Mouse (Mus musculus) heart, adult 11 months (tissue): ENCODE data around the gene Unc5c.

ENCODE experiments used
- DNase-seq: peaks from one replicate; pipeline ENCODE4 v3.0.0; 2022

The Unc5c gene

DNA sequence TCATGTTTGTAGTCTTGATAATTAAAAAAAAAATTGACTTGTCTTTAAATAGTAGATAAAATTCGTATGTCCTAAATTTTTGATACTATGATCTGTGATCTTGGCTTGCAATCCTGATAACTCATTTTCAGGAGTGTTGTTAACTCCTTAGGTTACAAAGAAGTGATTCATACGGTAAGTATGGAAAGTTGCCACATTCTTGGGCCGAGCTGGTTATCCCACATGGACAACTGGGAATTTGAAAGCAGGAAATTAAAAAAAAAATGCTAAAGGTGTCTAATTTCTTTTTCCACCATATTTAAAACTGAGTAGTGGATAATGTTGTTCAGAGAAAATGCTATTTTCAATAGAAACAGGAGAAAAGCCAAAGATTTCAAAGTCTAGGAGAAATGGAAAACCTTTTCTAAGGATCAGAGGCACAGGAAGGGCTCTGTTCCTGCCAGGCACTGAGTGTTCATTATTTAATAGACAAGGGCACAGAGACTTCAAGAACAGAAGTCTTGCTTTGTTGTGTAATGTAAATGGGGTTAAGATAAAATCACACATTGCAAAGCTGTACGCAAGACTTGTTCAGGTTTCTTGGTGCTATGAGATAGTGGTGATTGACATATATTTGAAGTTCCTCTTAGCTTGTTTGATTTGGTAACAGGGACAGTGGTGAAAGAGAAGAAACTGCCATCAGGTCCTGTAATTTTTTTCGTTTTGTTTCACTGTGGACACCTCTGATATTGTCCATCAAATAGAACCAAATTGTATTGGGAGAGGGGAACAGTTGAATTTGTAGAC, 46.4 kb downstream of the Unc5c start:
- no peak for DNase-seq

DNA sequence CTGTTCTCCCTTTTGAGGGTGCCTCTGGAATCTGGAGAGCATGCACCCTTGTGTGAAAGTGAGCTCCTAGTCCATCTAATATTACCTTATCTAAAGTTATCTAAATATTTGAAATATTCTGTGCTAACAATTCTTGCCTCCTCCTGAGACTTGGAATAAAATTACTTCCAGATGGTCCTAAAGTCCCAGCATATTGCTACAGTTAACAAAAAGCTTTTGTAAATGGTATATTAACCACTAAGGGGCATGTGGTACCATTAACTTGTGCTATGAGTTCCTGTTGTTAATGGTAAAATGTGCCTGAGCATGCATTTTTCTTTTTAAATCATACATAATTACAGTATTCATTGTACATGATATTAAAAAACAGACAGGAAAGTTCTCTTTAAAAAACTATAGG, 63.7 kb downstream of the Unc5c start:
- DNase-seq, result no peak

DNA sequence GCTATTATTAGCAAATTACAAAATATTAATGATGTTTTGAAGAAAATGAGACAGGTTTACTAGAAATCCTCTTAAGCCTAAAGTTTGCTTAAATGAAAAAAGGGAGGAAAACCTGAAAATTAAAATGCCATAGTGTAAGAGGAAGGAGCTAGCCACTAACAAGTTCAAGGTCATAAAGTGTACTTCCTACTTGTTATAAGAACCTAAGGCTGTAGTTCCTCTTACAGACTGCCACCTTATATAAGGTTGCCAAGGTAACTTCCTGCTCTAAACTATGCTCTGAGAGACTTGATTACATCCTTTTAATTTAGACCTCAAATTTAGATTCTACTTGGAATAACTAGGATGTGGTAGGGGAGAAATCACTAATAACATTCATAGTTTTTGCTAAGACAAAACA, 64.6 kb downstream of the Unc5c start:
- no peak for DNase-seq

DNA sequence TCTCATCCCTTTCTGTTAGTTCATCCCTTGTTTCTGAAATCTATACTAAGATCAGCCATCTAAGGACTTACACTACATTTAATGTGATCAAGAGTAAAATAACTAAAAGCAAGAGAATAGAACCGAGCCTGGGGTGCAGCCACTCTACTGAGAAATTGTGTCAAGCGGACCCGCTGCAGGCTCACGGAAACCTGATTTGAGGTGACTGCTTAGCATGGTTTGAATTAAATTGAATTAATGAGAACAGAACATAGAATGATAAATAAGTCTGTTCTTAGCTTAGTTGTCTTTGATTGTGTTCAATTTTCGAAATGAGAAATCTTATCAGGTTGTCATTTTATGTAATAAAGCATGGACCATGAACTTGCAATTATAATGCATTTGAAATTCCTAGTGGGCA, 68.8 kb downstream of the Unc5c start:
- no peak for DNase-seq

DNA sequence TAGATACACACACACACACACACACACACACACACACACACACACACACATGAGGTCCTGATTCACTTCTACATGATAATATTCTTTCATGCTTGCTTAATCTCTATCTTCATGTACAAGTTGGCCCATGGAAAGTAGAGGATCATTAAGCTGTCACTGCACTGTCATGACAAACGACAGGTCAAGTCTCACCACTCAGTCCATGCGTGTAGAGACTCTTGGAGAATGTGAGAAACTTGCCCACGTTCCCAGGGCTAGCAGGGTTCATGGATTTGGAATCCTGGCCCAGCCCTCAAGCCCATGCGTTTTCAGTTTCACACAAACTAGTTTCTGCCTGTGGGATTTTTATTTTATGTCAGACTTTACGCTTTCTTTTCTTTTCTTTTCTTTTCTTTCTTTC, 71.8 kb downstream of the Unc5c start:
- DNase-seq, result no peak

DNA sequence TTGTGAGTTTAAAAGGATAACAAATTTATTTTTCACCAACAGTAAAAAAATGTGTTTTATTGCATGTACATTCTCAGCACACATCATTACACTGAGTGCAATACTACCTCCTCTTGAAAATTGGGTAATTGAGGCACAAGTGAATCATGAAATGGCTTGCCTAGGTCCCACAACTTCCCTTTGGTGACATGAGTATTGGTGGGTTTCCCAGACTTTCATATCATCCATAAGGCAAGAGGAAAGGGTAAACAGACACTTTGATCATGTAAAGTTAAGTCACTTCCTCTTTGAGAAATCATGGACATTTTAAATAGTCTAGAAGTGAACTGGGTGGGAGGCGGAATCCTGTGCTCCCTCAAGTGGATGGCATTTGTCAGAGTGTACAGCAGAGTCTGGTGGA, 73.1 kb downstream of the Unc5c start:
- DNase-seq, result no peak

DNA sequence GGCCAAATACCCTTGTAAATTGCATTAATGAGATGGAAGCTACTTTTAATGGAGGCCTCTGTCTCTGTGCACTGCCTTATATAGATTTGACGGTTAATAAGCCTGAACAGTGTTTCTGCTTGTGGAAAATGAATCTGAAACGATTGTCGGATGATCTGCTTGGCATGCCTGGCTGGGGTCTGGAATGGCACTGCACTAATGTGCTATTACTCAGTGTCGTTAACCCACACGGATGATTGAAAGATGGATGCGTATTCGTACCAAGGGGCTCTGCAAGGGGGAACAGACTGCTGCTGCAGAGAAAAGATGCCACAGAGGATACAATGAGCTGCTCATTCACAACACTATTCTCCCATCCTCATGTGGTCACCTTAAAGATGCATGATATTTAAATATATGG, 75.7 kb downstream of the Unc5c start:
- no peak for DNase-seq

DNA sequence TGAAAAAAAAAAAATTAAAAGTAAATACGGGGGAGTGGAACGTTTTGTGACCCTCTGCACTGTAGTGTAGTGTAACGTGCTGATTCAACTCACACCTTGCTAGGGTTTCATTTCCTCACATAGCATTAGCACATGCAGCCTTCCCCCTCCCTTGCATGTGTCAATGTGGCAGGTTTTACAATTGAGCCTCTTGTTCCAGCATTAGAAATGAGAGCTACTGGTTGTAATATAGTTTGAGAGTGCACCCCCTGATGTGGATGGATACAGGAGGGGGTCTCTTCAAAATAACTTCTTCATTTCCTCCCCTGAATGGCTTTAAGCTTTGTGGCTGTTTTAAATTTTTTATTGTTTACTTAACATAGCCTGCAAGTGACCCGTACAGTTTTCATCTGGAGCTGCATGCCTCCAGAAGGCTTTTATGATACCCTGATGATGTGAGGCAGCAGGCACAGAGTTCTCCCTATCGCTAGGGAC, 82.4 kb downstream of the Unc5c start:
- DNase-seq, result no peak

DNA sequence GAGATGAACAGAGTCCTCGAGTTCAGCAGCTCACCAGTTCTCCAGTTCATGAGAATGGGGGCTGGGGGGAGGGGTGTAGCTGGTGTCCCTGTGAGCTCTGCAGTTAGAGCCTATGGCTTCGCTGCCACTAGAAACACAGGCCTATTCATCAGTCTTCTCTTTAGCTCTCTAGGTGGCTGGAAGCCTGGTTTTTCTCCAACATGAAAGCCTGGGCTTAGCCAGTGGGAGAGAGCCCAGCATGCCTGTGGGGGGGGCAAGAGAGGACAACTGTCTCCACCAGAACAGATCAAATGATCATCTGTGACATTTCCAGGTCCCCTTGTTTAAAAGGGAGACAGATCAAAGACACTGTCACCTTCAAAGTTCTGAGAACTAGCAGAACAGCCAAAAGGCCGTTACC, 84.6 kb downstream of the Unc5c start:
- DNase-seq, result no peak

DNA sequence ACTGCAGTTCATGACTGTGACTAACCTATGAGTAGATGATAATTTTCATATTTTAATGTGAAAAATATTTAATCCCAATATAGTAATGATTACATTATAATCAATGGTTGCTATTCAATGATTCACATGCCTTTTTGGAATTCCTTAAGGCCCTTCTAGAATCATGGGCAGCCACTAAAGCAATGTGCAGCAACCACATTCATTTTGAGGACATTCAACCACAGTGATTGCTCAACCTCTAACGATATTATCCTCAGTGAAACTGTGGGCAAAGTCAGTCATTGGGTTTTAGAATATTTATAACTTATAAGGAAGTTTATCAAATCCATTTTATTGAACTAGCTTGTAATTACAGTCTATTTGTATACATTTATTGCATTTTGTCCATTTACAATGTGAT, 87.9 kb downstream of the Unc5c start:
- no peak for DNase-seq

DNA sequence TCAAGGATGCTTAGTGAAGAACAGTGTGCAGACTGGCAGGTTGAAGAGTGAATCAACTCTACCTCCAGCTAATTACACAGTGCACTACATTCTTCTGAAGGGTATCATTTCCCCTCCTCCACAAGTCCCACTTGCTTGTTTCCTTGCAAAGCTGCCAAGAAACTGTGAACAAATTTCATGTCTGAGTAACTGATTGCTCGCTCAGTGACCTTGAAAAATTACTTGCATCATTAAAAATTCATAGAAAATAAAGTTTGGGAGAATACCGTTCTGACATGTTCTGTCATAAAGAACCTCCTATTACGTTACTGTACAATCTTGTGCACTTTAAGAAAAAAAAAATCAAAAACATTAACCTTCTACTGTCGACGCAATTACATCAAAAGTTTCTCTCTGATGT, 92.1 kb downstream of the Unc5c start:
- no peak for DNase-seq

DNA sequence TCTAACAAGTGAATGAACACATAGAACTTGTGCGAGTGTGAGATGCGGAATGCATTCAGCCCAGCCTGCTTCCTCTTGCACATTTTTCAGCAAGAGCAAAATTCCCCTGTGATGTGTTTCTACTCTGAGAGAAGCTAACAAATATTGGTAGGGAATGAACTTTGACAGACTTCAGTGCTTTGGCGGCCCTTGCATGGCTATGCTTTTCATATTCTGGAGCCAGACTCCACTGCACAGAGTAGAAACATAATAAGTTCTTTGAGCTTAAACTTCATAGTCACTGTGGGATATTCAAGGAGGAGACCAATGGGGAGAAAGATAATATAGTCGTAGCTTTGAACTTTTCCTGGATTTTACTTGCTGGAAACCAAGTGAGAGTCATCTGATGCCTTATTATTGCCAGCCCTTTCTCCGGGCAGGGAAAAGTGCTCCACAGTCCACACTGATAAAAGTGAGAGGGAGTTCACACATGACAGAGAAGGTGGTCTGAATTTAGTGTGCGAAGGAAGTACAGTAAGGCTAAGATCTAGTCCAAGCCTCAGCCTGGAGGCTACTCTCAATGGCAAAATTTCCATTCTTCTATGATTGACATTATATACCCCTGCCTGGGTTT, 110.2 kb downstream of the Unc5c start:
- no peak for DNase-seq

DNA sequence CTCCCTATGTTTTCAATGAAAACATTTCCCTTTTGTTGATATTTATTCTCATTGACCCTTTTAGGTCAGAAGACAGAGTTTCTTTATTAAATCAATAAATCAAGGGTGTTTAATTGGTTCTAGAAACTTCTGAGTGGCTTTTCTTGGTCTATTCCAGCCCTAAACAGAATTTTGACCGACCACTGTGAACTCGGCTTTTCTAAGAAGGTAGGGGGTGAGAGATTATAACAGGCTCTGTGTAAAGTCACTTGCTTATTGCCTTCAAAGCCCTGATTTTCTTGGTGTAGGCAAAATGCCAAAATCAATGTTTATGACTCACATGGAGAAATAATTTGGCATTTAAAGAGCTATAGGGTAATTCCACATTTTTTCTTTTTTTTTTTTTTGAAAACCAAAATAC, 112.4 kb downstream of the Unc5c start:
- DNase-seq, result no peak

DNA sequence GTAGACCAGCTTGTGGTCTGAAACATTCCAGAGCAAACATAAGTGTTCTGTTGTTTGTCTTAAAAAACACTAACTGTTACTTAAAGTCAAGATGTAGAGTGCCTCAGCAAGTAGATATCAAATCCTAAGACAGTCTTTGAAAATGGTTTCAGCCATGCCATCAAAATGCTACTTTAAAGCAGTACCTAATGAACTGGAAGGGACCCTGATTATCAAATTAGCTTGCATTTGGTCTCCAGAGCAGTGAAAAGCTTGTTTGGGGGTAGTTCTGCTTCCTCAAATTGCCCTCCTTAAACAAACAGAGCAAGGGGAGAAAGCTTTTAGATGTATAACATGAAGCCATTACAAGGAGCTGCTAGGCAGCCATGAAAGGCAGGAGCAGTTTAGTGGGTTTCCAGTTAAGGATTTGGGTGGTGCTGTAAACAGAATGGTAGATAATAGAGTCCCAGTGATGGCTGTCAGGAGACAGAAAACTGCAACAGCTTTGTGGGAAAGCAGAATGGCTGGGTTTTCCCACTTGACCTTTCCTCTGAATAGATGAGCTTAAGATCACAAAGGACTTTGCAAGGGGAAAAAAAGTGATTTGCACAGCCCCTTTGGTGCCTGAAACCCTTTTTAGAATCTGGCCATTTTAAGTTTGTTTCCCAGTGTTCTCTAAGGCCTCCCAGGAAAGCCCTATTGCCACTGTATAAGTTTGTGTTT, 116.3 kb downstream of the Unc5c start:
- no peak for DNase-seq

DNA sequence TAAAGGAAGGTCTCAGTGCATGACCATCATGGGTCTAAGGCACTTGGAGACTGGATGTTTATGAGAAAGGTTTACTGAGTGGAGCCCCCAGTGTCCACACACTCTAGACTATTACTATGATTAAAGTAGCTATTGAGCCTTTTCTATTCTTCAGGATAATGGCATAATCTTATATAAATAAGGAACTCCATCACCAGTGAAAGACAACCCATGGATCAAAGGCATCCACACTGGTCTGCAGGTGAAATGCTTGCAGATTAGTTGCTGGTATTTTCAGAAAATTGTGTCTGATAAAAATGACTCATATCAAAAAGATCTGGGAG, 116.8 kb downstream of the Unc5c start:
- DNase-seq, result no peak

DNA sequence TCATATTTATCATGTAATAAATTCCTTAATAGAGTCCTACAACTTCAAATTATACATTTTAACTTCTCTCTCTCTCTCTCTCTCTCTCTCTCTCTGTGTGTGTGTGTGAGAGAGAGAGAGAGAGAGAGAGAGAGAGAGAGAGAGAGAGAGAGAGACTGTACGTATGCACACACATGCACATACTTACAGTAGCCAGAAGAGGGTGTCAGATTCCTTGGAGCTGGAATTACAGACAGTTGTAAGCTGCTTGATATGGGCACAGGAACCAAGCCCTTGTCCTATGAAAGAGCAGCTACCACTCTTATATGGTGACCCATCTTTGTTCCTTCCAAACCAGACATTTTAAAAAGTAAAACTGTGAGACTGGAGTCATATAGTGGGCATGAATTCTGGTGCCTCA, 118.2 kb downstream of the Unc5c start:
- DNase-seq, result no peak

DNA sequence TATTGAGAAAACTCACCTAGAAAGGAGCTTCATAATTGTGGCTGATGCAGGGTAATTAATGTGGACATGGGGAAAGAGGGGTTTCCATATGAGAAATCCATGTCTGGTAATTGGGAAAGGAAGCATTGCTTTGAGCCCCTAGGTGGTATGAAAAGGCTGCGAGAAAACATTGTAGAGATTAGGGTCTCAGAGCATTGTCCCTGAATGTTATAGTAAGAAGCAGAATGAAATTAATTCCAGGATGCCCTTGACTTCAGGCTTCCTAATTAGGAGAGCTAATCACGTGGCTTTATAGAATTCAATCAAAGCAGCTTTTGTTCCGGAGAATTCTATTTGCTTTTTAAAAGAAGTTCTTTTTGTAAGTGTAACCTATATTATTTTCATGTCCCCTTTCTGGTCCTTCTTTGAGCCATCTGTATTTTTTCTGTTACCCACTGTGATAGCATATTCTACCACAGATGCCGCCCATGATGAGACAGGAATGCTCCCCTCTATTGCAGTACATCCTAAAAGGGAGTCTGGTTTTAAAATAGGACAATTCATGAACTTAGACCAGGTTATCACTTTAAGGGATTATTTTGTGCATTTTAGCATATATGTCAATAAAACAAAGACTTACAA, 124.5 kb downstream of the Unc5c start:
- no peak for DNase-seq

DNA sequence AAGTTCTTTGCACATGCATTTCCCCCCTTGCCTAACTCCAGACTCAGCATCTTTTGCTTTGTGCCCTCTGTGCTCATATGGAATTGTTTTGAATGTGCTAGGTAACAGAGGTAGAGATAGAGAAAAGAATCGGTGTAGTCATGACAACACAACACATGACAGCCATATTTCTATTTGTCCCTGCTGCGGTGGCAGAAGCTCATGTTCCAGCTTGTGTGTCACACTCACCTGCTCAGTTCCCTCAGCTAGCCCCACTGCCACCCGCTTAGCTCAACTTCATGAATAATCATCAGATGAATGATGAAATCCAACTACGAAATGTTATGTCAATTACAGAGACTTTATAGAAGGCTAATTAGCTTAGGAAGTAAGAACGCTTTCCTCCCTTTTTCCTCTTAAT, 128.2 kb downstream of the Unc5c start:
- DNase-seq, result no peak

DNA sequence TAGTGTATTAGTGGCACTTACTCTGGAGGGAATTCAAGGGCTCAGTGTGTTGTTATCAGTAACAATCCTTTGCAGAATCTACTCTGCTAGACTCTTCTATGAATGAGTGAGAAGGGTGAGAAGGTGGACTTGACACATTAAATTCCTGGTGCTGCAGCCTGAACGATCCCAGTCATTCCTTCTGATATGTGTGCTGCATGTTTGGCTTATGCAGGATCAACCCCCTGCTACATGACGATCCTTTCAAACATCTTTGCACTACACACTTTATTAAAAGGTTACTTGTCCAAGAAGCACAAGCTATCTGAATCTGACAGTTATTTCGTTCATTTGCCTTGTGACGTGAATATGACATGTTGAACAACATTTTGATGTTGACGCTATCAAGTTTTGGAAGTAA, 129.1 kb downstream of the Unc5c start:
- DNase-seq, result no peak

DNA sequence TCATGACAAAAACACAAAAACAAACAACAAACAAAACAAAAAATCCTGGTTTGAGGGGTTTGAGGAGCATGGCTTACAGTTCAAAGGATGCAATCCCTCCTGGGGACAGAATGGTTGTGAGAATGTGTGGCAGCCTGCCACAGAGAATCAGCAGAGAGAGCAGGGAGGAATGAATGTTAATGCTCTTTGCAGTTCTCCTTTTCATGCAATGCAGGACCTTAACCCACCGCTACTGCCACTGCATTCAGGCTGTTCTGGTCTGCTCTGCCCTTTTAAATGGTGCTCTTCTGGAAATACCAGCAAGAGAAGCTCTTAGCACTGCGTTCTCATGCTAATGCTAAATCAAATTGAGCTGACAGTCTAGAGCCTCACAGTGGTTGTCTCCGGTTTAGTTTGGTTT, 130.1 kb downstream of the Unc5c start:
- no peak for DNase-seq

DNA sequence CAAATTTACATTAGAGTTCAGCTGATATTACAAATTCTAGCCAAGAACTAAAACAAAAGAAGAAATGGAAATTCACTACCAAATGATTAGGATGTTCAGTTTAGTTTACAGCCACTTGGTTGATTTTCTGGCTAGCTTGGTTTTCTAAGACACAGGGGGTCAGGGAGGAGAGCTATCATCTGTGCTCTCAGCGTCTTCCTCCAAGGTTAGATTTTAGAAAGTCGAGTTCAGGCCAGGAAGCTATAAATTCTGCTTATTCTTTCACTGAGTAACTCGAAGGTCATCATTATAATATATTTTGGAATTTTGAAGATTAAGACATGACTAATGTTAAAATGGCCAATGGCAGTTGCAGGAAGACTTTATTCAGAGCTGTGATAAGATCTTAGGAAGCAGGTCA, 131.4 kb downstream of the Unc5c start:
- DNase-seq, result no peak

DNA sequence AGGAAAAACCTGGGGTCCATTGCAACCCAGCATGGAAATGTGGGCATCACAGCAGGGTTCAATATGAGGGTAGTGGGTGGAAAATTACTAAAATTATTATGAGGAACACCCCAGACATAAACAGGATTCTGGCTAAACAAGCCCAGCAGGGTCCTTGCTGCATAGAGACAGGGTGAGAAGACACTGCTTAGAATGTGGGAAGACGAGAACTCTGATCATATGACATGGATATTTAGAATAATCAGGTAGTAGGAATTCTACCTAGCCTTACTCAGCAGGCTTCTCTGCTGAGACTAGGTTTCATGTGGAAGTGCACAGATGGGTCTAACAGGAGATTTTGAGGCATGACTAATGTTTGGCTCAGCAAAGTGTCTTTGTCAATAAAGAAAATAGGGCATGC, 131.9 kb downstream of the Unc5c start:
- DNase-seq, result no peak

DNA sequence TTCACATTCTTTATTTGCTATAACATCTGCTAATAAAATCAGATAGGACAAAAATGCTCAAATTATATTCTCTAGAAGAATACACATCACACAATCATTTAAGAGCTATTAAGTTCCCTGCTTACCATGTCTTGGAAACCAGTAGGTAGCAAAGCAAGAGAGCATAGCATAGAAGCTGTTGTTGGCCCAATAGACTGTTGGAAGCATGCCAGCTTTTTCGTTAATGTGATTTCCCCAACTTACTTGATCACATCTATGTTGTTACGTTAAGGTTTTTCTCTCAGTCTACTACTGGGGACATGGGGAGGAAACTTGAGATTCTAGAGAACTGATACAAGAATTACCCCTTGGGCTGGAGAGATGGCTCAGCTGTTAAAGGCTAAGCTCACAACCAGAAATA, 133.0 kb downstream of the Unc5c start:
- no peak for DNase-seq

DNA sequence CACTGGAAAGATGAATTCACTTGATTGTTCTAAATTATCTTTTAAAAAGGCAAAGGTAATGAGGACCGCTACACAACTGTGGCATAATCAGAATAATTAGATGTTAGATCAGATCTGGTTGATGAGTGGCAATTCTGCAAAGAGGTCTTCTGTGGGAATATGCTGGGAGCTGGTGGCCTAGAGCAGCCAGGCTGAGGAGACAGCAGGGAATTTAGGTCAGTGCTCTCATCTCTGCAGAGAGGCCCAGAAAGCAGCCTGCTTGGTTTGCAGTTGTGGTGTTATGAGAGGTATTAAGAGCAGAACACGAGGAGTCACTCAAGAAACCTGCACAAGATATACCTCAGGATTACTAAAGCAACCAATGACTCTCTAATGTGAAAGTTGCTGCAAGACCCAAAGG, 133.9 kb downstream of the Unc5c start:
- no peak for DNase-seq
